Mouse (Mus musculus): ENCODE measurements at regions not wholly inside any gene's neighbourhood (a gene's known extent, or its start where the extent isn't known, plus 50 kb on each side); places are given as distances from the start of the nearest gene placed in this dataset.
"Not testable (repeated sequence)": the region's sequence is repeated elsewhere in the genome, so short reads cannot be mapped to it uniquely, and the experiment has no call there.

GRCm38 (mm10) chr7:73657283-73657682 is 82.8 kb upstream of the Fam174b start:
- Histone ChIP-seq H3K4me3 (replicated peaks; ENCODE audit: low read length) (no peak overlapping the region), H3K27ac (replicated peaks; ENCODE audit: low read depth, low read length) (no peak overlapping the region), H3K36me3 (ENCODE audit: control insufficient read depth, insufficient read depth, low read length) (no peaks in the 10 kb centered on the region), H3K9ac (ENCODE audit: low read depth, low read length, severe bottlenecking) (no peak overlapping the region), H3K27me3 (ENCODE audit: control insufficient read depth, insufficient read depth, low read length) (no peaks in the 10 kb centered on the region), H3K9me3 (ENCODE audit: control insufficient read depth, low read length) (no peaks in the 10 kb centered on the region), H3K4me1 (ENCODE audit: control insufficient read depth, insufficient read depth, low read length) (peaks cover 3% of the 10 kb centered on the region; the same call in 1 of the 2 replicates), H3K4me2 (replicated peaks; ENCODE audit: low read depth, low read length, severe bottlenecking) (no peak overlapping the region)
- no peak for TF ChIP-seq POLR2A (IDR thresholded peaks at IDR 0.05; ENCODE audit: borderline replicate concordance, extremely low read depth, insufficient read depth, insufficient read length)
- 49% methylated on average over 7 of the region's 7 CpGs for WGBS
- no peak for DNase-seq (ENCODE audit: low spot score)
- ATAC-seq (ENCODE audit: low FRiP score, low read depth): no peak

- not testable (repeated sequence) for H3K27me3 ChIP-seq (ENCODE audit: control insufficient read depth, insufficient read depth, low read length); ATAC-seq (ENCODE audit: low FRiP score, low read depth)
Measured at GRCm38 (mm10) chr7:73656424-73656795, 83.7 kb upstream of the Fam174b start.

GRCm38 (mm10) chr7:73655787-73656423 is 84.2 kb upstream of the Fam174b start:
- Histone ChIP-seq H3K4me1 (ENCODE audit: control insufficient read depth, insufficient read depth, low read length) (peaks cover 3% of the 10 kb centered on the region; the same call in 1 of the 2 replicates), H3K9ac (ENCODE audit: low read depth, low read length, severe bottlenecking) (no peak overlapping the region), H3K9me3 (ENCODE audit: control insufficient read depth, low read length) (no peaks in the 10 kb centered on the region), H3K4me3 (replicated peaks; ENCODE audit: low read length) (no peak overlapping the region), H3K36me3 (ENCODE audit: control insufficient read depth, insufficient read depth, low read length) (no peaks in the 10 kb centered on the region), H3K4me2 (replicated peaks; ENCODE audit: low read depth, low read length, severe bottlenecking) (no peak overlapping the region), H3K27ac (replicated peaks; ENCODE audit: low read depth, low read length) (no peak overlapping the region), H3K27me3 (ENCODE audit: control insufficient read depth, insufficient read depth, low read length) (no peaks in the 10 kb centered on the region)
- ATAC-seq (ENCODE audit: low FRiP score, low read depth) (peak; percentile 55; the same call in 1 of the 2 replicates), DNase-seq (ENCODE audit: low spot score) (peak; percentile 74)
- WGBS: 25% methylated on average over 5 of the region's 5 CpGs
- TF ChIP-seq POLR2A (IDR thresholded peaks at IDR 0.05; ENCODE audit: borderline replicate concordance, extremely low read depth, insufficient read depth, insufficient read length): no peak

More at GRCm38 (mm10) chr7:73656424-73656795, 83.7 kb upstream of the Fam174b start:
- H3K27ac ChIP-seq (replicated peaks; ENCODE audit: low read depth, low read length); H3K9me3 ChIP-seq (ENCODE audit: control insufficient read depth, low read length); H3K36me3 ChIP-seq (ENCODE audit: control insufficient read depth, insufficient read depth, low read length); H3K9ac ChIP-seq (ENCODE audit: low read depth, low read length, severe bottlenecking); DNase-seq (ENCODE audit: low spot score); H3K4me3 ChIP-seq (replicated peaks; ENCODE audit: low read length); H3K4me2 ChIP-seq (replicated peaks; ENCODE audit: low read depth, low read length, severe bottlenecking); H3K4me1 ChIP-seq (ENCODE audit: control insufficient read depth, insufficient read depth, low read length): not testable (repeated sequence)
- 93% methylated on average over 16 of the region's 16 CpGs for WGBS

- DNase-seq (ENCODE audit: low spot score) (peak; percentile 75), ATAC-seq (ENCODE audit: low FRiP score, low read depth) (peak; percentile 53; the same call in 1 of the 2 replicates)
- H3K27me3 ChIP-seq (ENCODE audit: control insufficient read depth, insufficient read depth, low read length): no peaks in the 10 kb centered on the region
- H3K9me3 ChIP-seq (ENCODE audit: control insufficient read depth, low read length): no peaks in the 10 kb centered on the region
- H3K4me2 ChIP-seq (replicated peaks; ENCODE audit: low read depth, low read length, severe bottlenecking): no peak overlapping the region
- H3K4me1 ChIP-seq (ENCODE audit: control insufficient read depth, insufficient read depth, low read length): peaks cover 3% of the 10 kb centered on the region; the same call in 1 of the 2 replicates
- H3K36me3 ChIP-seq (ENCODE audit: control insufficient read depth, insufficient read depth, low read length): no peaks in the 10 kb centered on the region
- H3K27ac ChIP-seq (replicated peaks; ENCODE audit: low read depth, low read length): no peak overlapping the region
- H3K9ac ChIP-seq (ENCODE audit: low read depth, low read length, severe bottlenecking): no peak overlapping the region
- no peak overlapping the region for H3K4me3 ChIP-seq (replicated peaks; ENCODE audit: low read length)
- TF ChIP-seq POLR2A (IDR thresholded peaks at IDR 0.05; ENCODE audit: borderline replicate concordance, extremely low read depth, insufficient read depth, insufficient read length): no peak
- WGBS: 35% methylated on average over 12 of the region's 12 CpGs
Measured at GRCm38 (mm10) chr7:73654193-73654871, 85.8 kb upstream of the Fam174b start.

- H3K9ac ChIP-seq (ENCODE audit: low read depth, low read length, severe bottlenecking): no peak overlapping the region
- DNase-seq (ENCODE audit: low spot score): no peak
- H3K4me3 ChIP-seq (replicated peaks; ENCODE audit: low read length): no peak overlapping the region
- H3K27ac ChIP-seq (replicated peaks; ENCODE audit: low read depth, low read length): no peak overlapping the region
- no peak overlapping the region for H3K4me2 ChIP-seq (replicated peaks; ENCODE audit: low read depth, low read length, severe bottlenecking)
- peaks cover 3% of the 10 kb centered on the region; the same call in 1 of the 2 replicates for H3K4me1 ChIP-seq (ENCODE audit: control insufficient read depth, insufficient read depth, low read length)
- WGBS: 92% methylated on average over 6 of the region's 6 CpGs
- no peaks in the 10 kb centered on the region for H3K36me3 ChIP-seq (ENCODE audit: control insufficient read depth, insufficient read depth, low read length)
- ATAC-seq (ENCODE audit: low FRiP score, low read depth): no peak
- no peak for TF ChIP-seq POLR2A (IDR thresholded peaks at IDR 0.05; ENCODE audit: borderline replicate concordance, extremely low read depth, insufficient read depth, insufficient read length)
- H3K9me3 ChIP-seq (ENCODE audit: control insufficient read depth, low read length): no peaks in the 10 kb centered on the region
- no peaks in the 10 kb centered on the region for H3K27me3 ChIP-seq (ENCODE audit: control insufficient read depth, insufficient read depth, low read length)
Measured at GRCm38 (mm10) chr7:73650909-73651308, 89.2 kb upstream of the Fam174b start.
